Mouse (Mus musculus) olfactory bulb, adult 2 months (tissue): ENCODE data around the gene Ifi203. TPM values are rescaled to one million over a fixed set of nuclear protein-coding genes. Genes with fewer than 3 reads are reported as not detected.
"Not testable (repeated sequence)": the region's sequence is repeated elsewhere in the genome, so short reads cannot be mapped to it uniquely, and the experiment has no call there.

Experiments
- H3K27ac ChIP-seq: fragments of 200-500 bp; 2 replicates; pipeline ENCODE4 v1.5.1; 2012; ENCODE audit warnings: low read depth, low read length; ENCODE audit not compliant: insufficient read depth
- H3K4me1 ChIP-seq: fragments of 200-500 bp; 2 replicates; pipeline ENCODE4 v1.6.1; 2012; ENCODE audit warnings: low read length; ENCODE audit not compliant: control insufficient read depth, insufficient read depth
- H3K4me3 ChIP-seq: fragments of 200-500 bp; 2 replicates; pipeline ENCODE4 v1.5.1; 2012; ENCODE audit warnings: mild to moderate bottlenecking, low read depth, low read length, moderate library complexity; ENCODE audit not compliant: insufficient read depth
- WGBS: fragments of 180-500 bp; shearing (Covaris S2); methylation state at CpG from one replicate; pipeline ENCODE4 v1.1.7; 2018; 5-methylcytosine and 5-hydroxymethylcytosine counted together
- polyA plus RNA-seq: library from polyadenylated mRNA; stranded (reverse); fragments of >200 nt; gene quantifications from 2 replicates; pipeline ENCODE4 v1.2.4, GENCODE M21; 2012; ENCODE audit warnings: low replicate concordance; ENCODE audit not compliant: missing spikeins, insufficient read depth, insufficient read length

The Ifi203 gene
- polyA plus RNA-seq, 1 experiment: not detected

GRCm38 (mm10) chr1:173879225-173879987, 63.1 kb downstream of the Ifi203 start:
- 73% methylated on average over 5 of the region's 5 CpGs for WGBS
- not testable (repeated sequence) for H3K4me1 ChIP-seq, H3K4me3 ChIP-seq, H3K27ac ChIP-seq

GRCm38 (mm10) chr1:173878264-173878663, 64.2 kb downstream of the Ifi203 start:
- not testable (repeated sequence) for H3K4me3 ChIP-seq, H3K27ac ChIP-seq, H3K4me1 ChIP-seq
- WGBS: 87% methylated on average over 6 of the region's 6 CpGs

GRCm38 (mm10) chr1:173877125-173877524, 65.3 kb downstream of the Ifi203 start:
- not testable (repeated sequence) for H3K4me1 ChIP-seq, H3K4me3 ChIP-seq, H3K27ac ChIP-seq
- 87% methylated on average over 1 of the region's 1 CpGs for WGBS

Other genes with a start within 250 kb of the Ifi203 start
- gene Ifi207, start 200.9 kb downstream of the Ifi203 start, polyA plus RNA-seq: not detected in 2 replicates
- not detected in 2 replicates for gene Ifi204, start 175.7 kb downstream of the Ifi203 start, polyA plus RNA-seq
- not detected in 2 replicates for gene Ifi211, start 29.6 kb downstream of the Ifi203 start, polyA plus RNA-seq
- not detected in 2 replicates for gene Mndal, start 181 bp downstream of the Ifi203 start, polyA plus RNA-seq
- gene Ifi202b, start 40.1 kb upstream of the Ifi203 start, polyA plus RNA-seq: not detected in 2 replicates
- gene Ifi205, start 89.1 kb upstream of the Ifi203 start, polyA plus RNA-seq: 191 TPM in 1 of 2 replicates, not detected in the other
- gene Olfr433, start 98.0 kb upstream of the Ifi203 start, polyA plus RNA-seq: not detected in 2 replicates
- gene Olfr432, start 106.5 kb upstream of the Ifi203 start, polyA plus RNA-seq: not detected in 2 replicates
- not detected in 2 replicates for gene Olfr430, start 123.9 kb upstream of the Ifi203 start, polyA plus RNA-seq
- not detected in 2 replicates for gene Olfr429, start 141.7 kb upstream of the Ifi203 start, polyA plus RNA-seq
- not detected in 2 replicates for gene Olfr427, start 154.2 kb upstream of the Ifi203 start, polyA plus RNA-seq
- not detected in 2 replicates for gene Olfr231, start 178.5 kb upstream of the Ifi203 start, polyA plus RNA-seq
- gene Olfr424, start 188.8 kb upstream of the Ifi203 start, polyA plus RNA-seq: not detected in 2 replicates
- not detected in 2 replicates for gene Olfr420, start 213.0 kb upstream of the Ifi203 start, polyA plus RNA-seq
- gene Spta1, start 230.1 kb upstream of the Ifi203 start, polyA plus RNA-seq: not detected in 2 replicates